Mouse (Mus musculus) forebrain, embryonic 15.5 days (tissue): ENCODE results near the gene Fras1. TPM values are rescaled to one million over a fixed set of nuclear protein-coding genes. Genes with fewer than 3 reads are reported as not detected.

ENCODE experiments used
- ATAC-seq: fragments of 200-750 bp; cut with Nextera tagmentation; replicated peaks from 2 replicates; pipeline ENCODE4 v1.8.0; 2017; ENCODE audit warnings: mild to moderate bottlenecking, moderate TSS enrichment, moderate library complexity
- H3K27ac ChIP-seq: fragments of 300-500 bp; sonication (generic); replicated peaks from 2 replicates; pipeline ENCODE4 v1.5.1; 2015; ENCODE audit warnings: mild to moderate bottlenecking, inconsistent platforms
- H3K27me3 ChIP-seq: fragments of 300-500 bp; sonication (generic); 2 replicates; pipeline ENCODE4 v1.6.1; 2015; ENCODE audit warnings: inconsistent platforms
- H3K36me3 ChIP-seq: fragments of 300-500 bp; sonication (generic); 2 replicates; pipeline ENCODE4 v1.6.1; 2015; ENCODE audit warnings: mild to moderate bottlenecking, inconsistent platforms
- H3K4me1 ChIP-seq: fragments of 300-500 bp; sonication (generic); 2 replicates; pipeline ENCODE4 v1.6.1; 2015; ENCODE audit warnings: inconsistent platforms
- H3K4me2 ChIP-seq: fragments of 300-500 bp; sonication (generic); replicated peaks from 2 replicates; pipeline ENCODE4 v1.6.1; 2015; ENCODE audit warnings: mild to moderate bottlenecking, inconsistent platforms
- H3K4me3 ChIP-seq: fragments of 300-500 bp; sonication (generic); 2 replicates; pipeline ENCODE4 v1.5.1; 2015; ENCODE audit warnings: mild to moderate bottlenecking, inconsistent platforms
- H3K9ac ChIP-seq: fragments of 300-500 bp; sonication (generic); replicated peaks from 2 replicates; pipeline ENCODE4 v1.6.1; 2015; ENCODE audit warnings: mild to moderate bottlenecking, inconsistent platforms
- H3K9me3 ChIP-seq: fragments of 300-500 bp; sonication (generic); 2 replicates; pipeline ENCODE4 v1.6.1; 2016; ENCODE audit warnings: inconsistent platforms
- WGBS: fragments of 180-500 bp; shearing (Covaris S2); methylation state at CpG from one replicate; pipeline ENCODE4 v1.1.7; 2015; ENCODE audit warnings: mixed read lengths; 5-methylcytosine and 5-hydroxymethylcytosine counted together
- polyA plus RNA-seq: library from polyadenylated mRNA; unstranded; fragments of >200 nt; fragmentation: Nextera tagmentation; extraction: Ambion mirVana; gene quantifications from 2 replicates; pipeline ENCODE4 v1.2.1, GENCODE M21; 2015

Fras1 gene
- polyA plus RNA-seq, 1 experiment from 2014 or later: 5.1 TPM

DNA sequence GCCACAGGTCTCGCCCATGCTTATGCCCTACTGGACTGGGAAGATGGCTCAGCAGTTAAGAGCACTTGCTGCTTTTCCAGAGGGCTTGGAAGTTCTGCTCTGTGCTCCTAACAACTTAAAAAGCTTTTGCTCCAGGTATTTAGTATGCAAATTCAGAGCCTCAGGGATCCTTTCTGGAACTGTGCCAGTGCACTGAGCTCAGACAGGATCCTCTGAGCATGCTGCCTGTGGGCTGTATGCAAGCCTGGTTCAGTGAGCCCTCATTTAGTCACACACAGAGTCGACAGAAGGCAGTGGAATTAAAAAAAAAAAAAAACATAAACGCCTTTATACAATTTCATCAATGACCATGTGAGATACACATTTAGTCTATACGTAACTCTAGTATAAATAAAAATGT is 436.9 kb downstream of the Fras1 start:
- no peak for ATAC-seq
- Histone ChIP-seq H3K9ac (no peak overlapping the region), H3K9me3 (no peaks in the 10 kb centered on the region), H3K27ac (no peak overlapping the region), H3K4me1 (no peaks in the 10 kb centered on the region), H3K4me3 (no peak overlapping the region), H3K4me2 (no peak overlapping the region), H3K36me3 (no peaks in the 10 kb centered on the region), H3K27me3 (no peaks in the 10 kb centered on the region)
- 52% methylated on average over 4 of the region's 4 CpGs for WGBS

DNA sequence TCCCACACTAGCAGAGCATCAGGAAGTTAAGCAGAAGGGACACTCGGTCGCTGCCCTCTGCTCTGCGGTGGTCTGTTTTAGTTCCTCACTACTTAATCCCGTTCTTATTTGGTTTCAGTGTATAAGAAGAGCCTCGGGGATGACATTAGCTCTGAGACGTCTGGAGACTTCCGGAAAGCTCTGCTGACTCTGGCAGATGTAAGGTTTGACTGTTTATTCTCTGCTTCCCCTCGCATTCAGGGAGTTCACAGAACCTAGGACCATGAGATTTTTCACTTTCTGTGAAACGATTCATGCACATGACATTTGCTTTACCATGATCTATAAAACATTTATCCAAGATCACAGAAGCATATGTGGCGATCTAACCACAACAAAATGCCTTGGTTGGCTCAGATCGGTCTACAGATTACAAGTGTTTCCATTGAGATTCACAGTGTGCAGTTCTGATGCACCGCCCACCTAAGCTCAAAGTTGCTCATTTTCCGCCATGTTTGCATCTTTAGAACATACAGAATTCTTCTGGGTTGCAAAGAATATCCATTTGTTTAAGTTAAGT is 451.1 kb downstream of the Fras1 start:
- H3K9ac ChIP-seq: no peak overlapping the region
- H3K4me2 ChIP-seq: no peak overlapping the region
- H3K9me3 ChIP-seq: no peaks in the 10 kb centered on the region
- H3K27ac ChIP-seq: no peak overlapping the region
- ATAC-seq: no peak
- 91% methylated on average over 13 of the region's 13 CpGs for WGBS
- H3K27me3 ChIP-seq: no peaks in the 10 kb centered on the region
- H3K4me3 ChIP-seq: no peak overlapping the region
- no peaks in the 10 kb centered on the region for H3K36me3 ChIP-seq
- no peaks in the 10 kb centered on the region for H3K4me1 ChIP-seq

DNA sequence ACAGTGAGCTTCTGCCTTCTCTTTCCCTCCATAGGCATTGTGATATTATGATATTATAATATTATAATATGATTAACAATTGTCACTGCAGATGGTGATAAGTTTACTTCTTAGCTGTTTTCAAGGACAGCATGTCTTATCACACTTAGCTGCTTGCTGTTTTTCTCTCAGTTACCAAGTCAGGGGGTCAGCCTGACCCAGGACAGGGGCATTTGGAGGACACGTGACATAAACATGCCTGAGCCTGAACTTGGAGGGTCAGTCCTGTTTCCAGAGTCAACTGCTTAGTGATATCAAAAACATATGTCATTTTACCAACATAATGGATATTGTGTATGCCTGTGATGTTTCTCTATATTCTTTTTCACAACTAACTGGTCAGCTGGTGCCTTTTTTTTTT is 453.4 kb downstream of the Fras1 start:
- no peak for ATAC-seq
- H3K4me1 ChIP-seq: no peaks in the 10 kb centered on the region

More for the DNA sequence above, 453.4 kb downstream of the Fras1 start:
- H3K4me2 ChIP-seq: no peak overlapping the region
- no peaks in the 10 kb centered on the region for H3K9me3 ChIP-seq
- no peak overlapping the region for H3K9ac ChIP-seq
- no peak overlapping the region for H3K4me3 ChIP-seq
- H3K27ac ChIP-seq: no peak overlapping the region
- H3K27me3 ChIP-seq: no peaks in the 10 kb centered on the region
- WGBS: 88% methylated on average over 1 of the region's 1 CpGs
- H3K36me3 ChIP-seq: no peaks in the 10 kb centered on the region

Other genes starting within 250 kb of the Fras1 start
- gene Cnot6l, start 209.8 kb upstream of the Fras1 start, polyA plus RNA-seq: 12.8 and 14.8 TPM in 2 replicates
- gene Mrpl1, start 164.5 kb upstream of the Fras1 start, polyA plus RNA-seq: 16.5 and 16.7 TPM in 2 replicates